Mouse (Mus musculus) MEL (cell line): ENCODE data around the gene Slc29a4. TPM values are rescaled to one million over a fixed set of nuclear protein-coding genes. Genes with fewer than 3 reads are reported as not detected.
A peak's percentile ranks its signal among the peaks of the same experiment; 100 is the strongest.

Experiments used
- DNase-seq: peaks from one replicate; pipeline ENCODE4 v3.0.0; 2011; ENCODE audit warnings: low read depth, low spot score
- H3K27ac ChIP-seq: 2 replicates; pipeline ENCODE4 v1.5.1; 2012; ENCODE audit warnings: low read depth, mild to moderate bottlenecking, control low read depth, low read length, moderate library complexity; ENCODE audit not compliant: control insufficient read depth
- H3K27me3 ChIP-seq, 2 experiments: fragments of 150-350 bp in 1 of 2; sonication (generic) in 1 of 2; 2 replicates each; pipeline ENCODE4 v1.6.1; 2012; ENCODE audit warnings: low read length in 2 of 2, mild to moderate bottlenecking in 2 of 2, improper control_type of control experiment in 1 of 2, moderate library complexity in 1 of 2; ENCODE audit not compliant: insufficient read depth in 2 of 2, control insufficient read depth in 1 of 2
- H3K36me3 ChIP-seq, 2 experiments: 2 replicates each; pipeline ENCODE4 v1.6.1; 2012 to 2014; ENCODE audit warnings: low read length in 2 of 2, improper control_type of control experiment in 1 of 2, inconsistent platforms in 1 of 2, mild to moderate bottlenecking in 1 of 2; ENCODE audit not compliant: insufficient read depth in 2 of 2, control insufficient read depth in 1 of 2
- H3K4me1 ChIP-seq, 2 experiments: fragments of 150-350 bp in 1 of 2; sonication (generic) in 1 of 2; 2 replicates each; pipeline ENCODE4 v1.6.1; 2012; ENCODE audit warnings: low read length in 2 of 2, improper control_type of control experiment in 1 of 2, mild to moderate bottlenecking in 1 of 2; ENCODE audit not compliant: insufficient read depth in 2 of 2, control insufficient read depth in 1 of 2
- H3K4me3 ChIP-seq, 2 experiments: fragments of 150-350 bp in 1 of 2; sonication (generic) in 1 of 2; 2 replicates each; pipeline ENCODE4 v1.5.1; 2012; ENCODE audit warnings: low read depth in 2 of 2, low read length in 2 of 2, mild to moderate bottlenecking in 2 of 2, moderate library complexity in 2 of 2, control low read depth in 1 of 2, improper control_type of control experiment in 1 of 2; ENCODE audit not compliant: control insufficient read depth in 1 of 2, insufficient read depth in 1 of 2
- H3K79me2 ChIP-seq: 2 replicates; pipeline ENCODE4 v1.6.1; 2012; ENCODE audit warnings: mild to moderate bottlenecking, low read length, moderate library complexity; ENCODE audit not compliant: control insufficient read depth, poor library complexity, insufficient read depth
- H3K9ac ChIP-seq: 2 replicates; pipeline ENCODE4 v1.6.1; 2012; ENCODE audit warnings: low read depth, mild to moderate bottlenecking, control low read depth, low read length, moderate library complexity; ENCODE audit not compliant: control insufficient read depth, poor library complexity, severe bottlenecking
- H3K9me3 ChIP-seq: fragments of 150-350 bp; sonication (generic); replicated peaks from 2 replicates; pipeline ENCODE4 v1.6.1; 2012; ENCODE audit warnings: mild to moderate bottlenecking, low read length, improper control_type of control experiment, moderate library complexity; ENCODE audit not compliant: insufficient read depth
- BHLHE40 ChIP-seq: IDR thresholded peaks from 2 replicates; pipeline ENCODE4 v1.6.1; 2012; ENCODE audit warnings: low read depth, mild to moderate bottlenecking, inconsistent platforms, low read length, improper control_type of control experiment, borderline replicate concordance
- CHD1 ChIP-seq: IDR thresholded peaks from 2 replicates; pipeline ENCODE4 v1.6.1; 2012; ENCODE audit warnings: low read depth, mild to moderate bottlenecking, inconsistent platforms, low read length, improper control_type of control experiment
- CHD2 ChIP-seq: IDR thresholded peaks from 2 replicates; pipeline ENCODE4 v1.6.1; 2011; ENCODE audit warnings: low read length, improper control_type of control experiment
- CTCF ChIP-seq, 3 experiments: IDR thresholded peaks in 2 of 3; conservative IDR thresholded peaks in 1 of 3; 2 replicates each; pipeline ENCODE4 v1.5.1; 2011 to 2012; ENCODE audit warnings: low read length in 3 of 3, low read depth in 2 of 3, mild to moderate bottlenecking in 2 of 3, improper control_type of control experiment in 1 of 3, inconsistent platforms in 1 of 3, mixed read lengths in 1 of 3, moderate library complexity in 1 of 3; ENCODE audit not compliant: control insufficient read depth in 1 of 3, insufficient read depth in 1 of 3, poor library complexity in 1 of 3, severe bottlenecking in 1 of 3
- E2F4 ChIP-seq: IDR thresholded peaks from 2 replicates; pipeline ENCODE4 v1.6.1; 2011; ENCODE audit warnings: low read depth, low read length, improper control_type of control experiment, borderline replicate concordance
- EP300 ChIP-seq, 2 experiments: IDR thresholded peaks; 2 replicates each; pipeline ENCODE4 v1.6.1; 2011; ENCODE audit warnings: improper control_type of control experiment in 2 of 2, low read length in 2 of 2, low read depth in 1 of 2, mild to moderate bottlenecking in 1 of 2
- ETS1 ChIP-seq: IDR thresholded peaks from 2 replicates; pipeline ENCODE4 v1.6.1; 2012; ENCODE audit warnings: low read depth, mild to moderate bottlenecking, inconsistent platforms, low read length, improper control_type of control experiment, moderate library complexity
- KAT2A ChIP-seq: conservative IDR thresholded peaks from 2 replicates; pipeline ENCODE4 v1.6.1; 2012; ENCODE audit warnings: low read depth, low read length, improper control_type of control experiment, inconsistent platforms
- MAFK ChIP-seq: IDR thresholded peaks from 2 replicates; pipeline ENCODE4 v1.6.1; 2011; ENCODE audit warnings: low read depth, mild to moderate bottlenecking, low read length, improper control_type of control experiment, borderline replicate concordance
- MAX ChIP-seq: IDR thresholded peaks from 2 replicates; pipeline ENCODE4 v1.6.1; 2011; ENCODE audit warnings: low read length, improper control_type of control experiment
- MXI1 ChIP-seq: IDR thresholded peaks from 2 replicates; pipeline ENCODE4 v1.6.1; 2011; ENCODE audit warnings: mild to moderate bottlenecking, low read depth, low read length, improper control_type of control experiment
- MYB ChIP-seq: IDR thresholded peaks from 2 replicates; pipeline ENCODE4 v1.6.1; 2011; ENCODE audit warnings: mild to moderate bottlenecking, low read depth, low read length, improper control_type of control experiment
- NELFE ChIP-seq: IDR thresholded peaks from 2 replicates; pipeline ENCODE4 v1.6.1; 2011; ENCODE audit warnings: low read depth, low read length, improper control_type of control experiment
- NRF1 ChIP-seq: IDR thresholded peaks from 2 replicates; pipeline ENCODE4 v1.6.1; 2014; ENCODE audit warnings: low read depth, mild to moderate bottlenecking, inconsistent platforms, low read length, improper control_type of control experiment, moderate library complexity; ENCODE audit not compliant: poor library complexity, insufficient read depth, severe bottlenecking
- POLR2A ChIP-seq, 2 experiments: IDR thresholded peaks; 2 replicates each; pipeline ENCODE4 v1.6.1; 2011 to 2012; ENCODE audit warnings: low read length in 2 of 2, mild to moderate bottlenecking in 2 of 2, control low read depth in 1 of 2, improper control_type of control experiment in 1 of 2, low read depth in 1 of 2, moderate library complexity in 1 of 2; ENCODE audit not compliant: control insufficient read depth in 1 of 2, insufficient read depth in 1 of 2, poor library complexity in 1 of 2
- POLR2AphosphoS2 ChIP-seq: IDR thresholded peaks from 2 replicates; pipeline ENCODE4 v1.6.1; 2011; ENCODE audit warnings: low read length, improper control_type of control experiment
- SMC3 ChIP-seq: IDR thresholded peaks from 2 replicates; pipeline ENCODE4 v1.6.1; 2011; ENCODE audit warnings: low read depth, low read length, improper control_type of control experiment
- TBP ChIP-seq: IDR thresholded peaks from 2 replicates; pipeline ENCODE4 v1.8.0; 2011; ENCODE audit warnings: low read depth, low read length, improper control_type of control experiment
- ZC3H11A ChIP-seq: IDR thresholded peaks from 2 replicates; pipeline ENCODE4 v1.6.1; 2012; ENCODE audit warnings: low read depth, mild to moderate bottlenecking, inconsistent platforms, low read length, improper control_type of control experiment
- ZMIZ1 ChIP-seq: IDR thresholded peaks from 2 replicates; pipeline ENCODE4 v1.6.1; 2012; ENCODE audit warnings: low read depth, mild to moderate bottlenecking, inconsistent platforms, low read length, improper control_type of control experiment, moderate library complexity
- ZNF384 ChIP-seq: IDR thresholded peaks from 2 replicates; pipeline ENCODE4 v1.6.1; 2012; ENCODE audit warnings: low read depth, mild to moderate bottlenecking, inconsistent platforms, low read length, improper control_type of control experiment
- polyA plus RNA-seq, 2 experiments: library from polyadenylated mRNA; stranded (reverse) in 1 of 2; unstranded in 1 of 2; fragments of >175 nt in 1 of 2; fragments of >200 nt in 1 of 2; gene quantifications; 2 replicates each; pipeline versions ENCODE4 v1.2.1 to v1.2.4; 2012; ENCODE audit warnings: low replicate concordance in 2 of 2, low read depth in 1 of 2; ENCODE audit not compliant: insufficient read length in 2 of 2, insufficient read depth in 1 of 2, missing spikeins in 1 of 2
- total RNA-seq: library from RNA; depleted of rRNA; stranded (reverse); fragments of 300-350 nt; gene quantifications from 2 replicates; pipeline ENCODE4 v1.2.3, GENCODE M21; 2012

The Slc29a4 gene
- total and polyA plus RNA-seq, 3 experiments, result not detected

GRCm38 (mm10) chr5:142709436-142709835 lies 17.1 kb downstream of the Slc29a4 start:
- Histone ChIP-seq H3K9me3 (no peaks in the 10 kb centered on the region), H3K9ac (no peak overlapping the region), H3K4me3 (no peak overlapping the region), H3K79me2 (no peaks in the 10 kb centered on the region), H3K27ac (no peak overlapping the region), H3K27me3 (no peaks in the 10 kb centered on the region; a peak in 1 of 4 replicates), H3K4me1 (no peaks in the 10 kb centered on the region), H3K36me3 (no peaks in the 10 kb centered on the region)
- TF ChIP-seq EP300 (IDR thresholded peaks at IDR 0.05; ENCODE audit: low read depth in 1 of 2, low read length in 2 of 2), result no peak
- TF ChIP-seq MYB, result no peak
- TF ChIP-seq E2F4, result no peak
- TF ChIP-seq POLR2AphosphoS2, result no peak
- TF ChIP-seq SMC3, result no peak
- no peak for TF ChIP-seq KAT2A
- TF ChIP-seq ZNF384, result no peak
- TF ChIP-seq NRF1, result no peak
- TF ChIP-seq ZMIZ1, result no peak
- no peak for TF ChIP-seq CHD2
- TF ChIP-seq MXI1, result no peak
- no peak for TF ChIP-seq TBP
- TF ChIP-seq MAX, result no peak
- TF ChIP-seq MAFK, result no peak
- TF ChIP-seq ETS1, result no peak
- DNase-seq, result no peak

- Histone ChIP-seq H3K4me1 (no peaks in the 10 kb centered on the region), H3K36me3 (no peaks in the 10 kb centered on the region), H3K27ac (no peak overlapping the region), H3K4me3 (no peak overlapping the region), H3K9ac (no peak overlapping the region), H3K27me3 (no peaks in the 10 kb centered on the region; a peak in 1 of 4 replicates), H3K9me3 (no peaks in the 10 kb centered on the region), H3K79me2 (no peaks in the 10 kb centered on the region)
- TF ChIP-seq NRF1 (no peak), SMC3 (0 out of 2 replicates have a peak, but pooled peaks have one; percentile 22), BHLHE40 (no peak), CTCF (IDR thresholded peaks at IDR 0.05 in 2 of 3, conservative IDR thresholded peaks at IDR 0.05 in 1 of 3; ENCODE audit: control insufficient read depth in 1 of 3, insufficient read depth in 1 of 3, low read depth in 2 of 3, low read length in 3 of 3, poor library complexity in 1 of 3, severe bottlenecking in 1 of 3) (peak; percentile 19 to 49 (median 36); a peak in 5 of 6 replicates), POLR2AphosphoS2 (no peak), NELFE (no peak), TBP (no peak), CHD2 (no peak), ZC3H11A (no peak), POLR2A (IDR thresholded peaks at IDR 0.05; ENCODE audit: control insufficient read depth in 1 of 2, insufficient read depth in 1 of 2, low read depth in 1 of 2, low read length in 2 of 2, poor library complexity in 1 of 2) (no peak), CHD1 (no peak)
- DNase-seq, result peak; percentile 40
These were observed 20.1 kb downstream of the Slc29a4 start for GRCm38 (mm10) chr5:142712373-142712772.
